Mouse (Mus musculus) neural tube, embryonic 15.5 days (tissue): Measurements from ENCODE around the gene Slc38a3. TPM values are rescaled to one million over a fixed set of nuclear protein-coding genes. Genes with fewer than 3 reads are reported as not detected.

Experiments used
- ATAC-seq: fragments of 200-750 bp; cut with Nextera tagmentation; 2 replicates; pipeline ENCODE4 v1.8.0; 2017; ENCODE audit warnings: mild to moderate bottlenecking, moderate TSS enrichment, moderate library complexity; ENCODE audit not compliant: low FRiP score
- H3K27ac ChIP-seq: fragments of 300-500 bp; sonication (generic); replicated peaks from 2 replicates; pipeline ENCODE4 v1.5.1; 2015; ENCODE audit warnings: mild to moderate bottlenecking, inconsistent platforms
- H3K27me3 ChIP-seq: fragments of 300-500 bp; sonication (generic); replicated peaks from 2 replicates; pipeline ENCODE4 v1.6.1; 2015; ENCODE audit warnings: inconsistent platforms
- H3K36me3 ChIP-seq: fragments of 300-500 bp; sonication (generic); 2 replicates; pipeline ENCODE4 v1.6.1; 2015; ENCODE audit warnings: inconsistent platforms
- H3K4me1 ChIP-seq: fragments of 300-500 bp; sonication (generic); 2 replicates; pipeline ENCODE4 v1.6.1; 2015; ENCODE audit warnings: inconsistent platforms
- H3K4me2 ChIP-seq: fragments of 300-500 bp; sonication (generic); 2 replicates; pipeline ENCODE4 v1.6.1; 2015; ENCODE audit warnings: inconsistent platforms, mild to moderate bottlenecking, moderate library complexity
- H3K4me3 ChIP-seq: fragments of 300-500 bp; sonication (generic); replicated peaks from 2 replicates; pipeline ENCODE4 v1.5.1; 2015; ENCODE audit warnings: mild to moderate bottlenecking, inconsistent platforms
- H3K9ac ChIP-seq: fragments of 300-500 bp; sonication (generic); replicated peaks from 2 replicates; pipeline ENCODE4 v1.6.1; 2015; ENCODE audit warnings: mild to moderate bottlenecking, inconsistent platforms
- H3K9me3 ChIP-seq: fragments of 300-500 bp; sonication (generic); replicated peaks from 2 replicates; pipeline ENCODE4 v1.6.1; 2016; ENCODE audit warnings: inconsistent platforms
- WGBS: fragments of 180-500 bp; shearing (Covaris S2); methylation state at CpG from one replicate; pipeline ENCODE4 v1.1.7; 2015; ENCODE audit warnings: mixed read lengths; 5-methylcytosine and 5-hydroxymethylcytosine counted together
- polyA plus RNA-seq: library from polyadenylated mRNA; unstranded; fragments of >200 nt; fragmentation: Nextera tagmentation; extraction: Ambion mirVana; gene quantifications from 2 replicates; pipeline ENCODE4 v1.2.1, GENCODE M21; 2015

Slc38a3 gene
- 35.1 and 35.4 TPM in 2 replicates for polyA plus RNA-seq

- no peak within 1 kb of the TSS for H3K4me3 ChIP-seq
- peaks cover 28% of the 10 kb centered on the region for H3K27me3 ChIP-seq
- peaks cover 26% of the 10 kb centered on the region for H3K4me1 ChIP-seq
- no peak within 1 kb of the TSS for H3K9ac ChIP-seq
- H3K36me3 ChIP-seq = no peaks in the 10 kb centered on the region
- WGBS = 88% methylated on average over 9 of the region's 9 CpGs
- no peaks in the 10 kb centered on the region for H3K9me3 ChIP-seq
- no peak within 1 kb of the TSS for H3K4me2 ChIP-seq
- no peak for ATAC-seq
- no peak within 1 kb of the TSS for H3K27ac ChIP-seq
These were observed at the start of gene Slc38a3 for GRCm38 (mm10) chr9:107669480-107669945. Slc38a3 (minus strand) TSS chr9:107669530.

GRCm38 (mm10) chr9:107716951-107717350 lies 47.6 kb upstream of the Slc38a3 start:
- no peak for ATAC-seq
- no peaks in the 10 kb centered on the region for H3K9me3 ChIP-seq
- WGBS = 53% methylated on average over 6 of the region's 6 CpGs
- H3K36me3 ChIP-seq = no peaks in the 10 kb centered on the region
- no peak overlapping the region for H3K27ac ChIP-seq
- no peak overlapping the region for H3K4me2 ChIP-seq
- H3K9ac ChIP-seq = no peak overlapping the region
- no peak overlapping the region for H3K4me3 ChIP-seq
- peaks cover 18% of the 10 kb centered on the region for H3K4me1 ChIP-seq
- H3K27me3 ChIP-seq = no peaks in the 10 kb centered on the region

GRCm38 (mm10) chr9:107715632-107716031 lies 46.3 kb upstream of the Slc38a3 start:
- Histone ChIP-seq H3K9ac (no peak overlapping the region), H3K36me3 (no peaks in the 10 kb centered on the region), H3K4me2 (no peak overlapping the region), H3K27ac (no peak overlapping the region), H3K4me3 (no peak overlapping the region), H3K9me3 (no peaks in the 10 kb centered on the region), H3K27me3 (no peaks in the 10 kb centered on the region), H3K4me1 (peaks cover 19% of the 10 kb centered on the region)
- no peak for ATAC-seq
- WGBS = 97% methylated on average over 2 of the region's 2 CpGs

GRCm38 (mm10) chr9:107714221-107714952 lies 45.1 kb upstream of the Slc38a3 start:
- Histone ChIP-seq H3K4me3 (no peak overlapping the region), H3K27me3 (no peaks in the 10 kb centered on the region), H3K9me3 (no peaks in the 10 kb centered on the region), H3K4me1 (peaks cover 32% of the 10 kb centered on the region), H3K4me2 (0 out of 2 replicates have a peak overlapping the region, but pooled peaks have one; percentile 5), H3K36me3 (no peaks in the 10 kb centered on the region), H3K27ac (peak overlapping the region; percentile 37), H3K9ac (no peak overlapping the region)
- 18% methylated on average over 12 of the region's 12 CpGs for WGBS
- ATAC-seq = no peak

- H3K27me3 ChIP-seq = no peaks in the 10 kb centered on the region
- no peaks in the 10 kb centered on the region for H3K9me3 ChIP-seq
- peak within 1 kb of the TSS; percentile 94 for H3K4me2 ChIP-seq
- H3K4me3 ChIP-seq = peak within 1 kb of the TSS; percentile 79
- under 1% methylated on average over 61 of the region's 86 CpGs for WGBS
- H3K36me3 ChIP-seq = no peaks in the 10 kb centered on the region
- H3K4me1 ChIP-seq = peaks cover 59% of the 10 kb centered on the region
- H3K27ac ChIP-seq = peak within 1 kb of the TSS; percentile 83
- peak within 1 kb of the TSS; percentile 79 for H3K9ac ChIP-seq
- ATAC-seq = peak; percentile 77
These were observed 40.6 kb upstream of the Slc38a3 start, which contains the start of gene Sema3f for GRCm38 (mm10) chr9:107709697-107710483. Sema3f (minus strand) TSS chr9:107710475.

GRCm38 (mm10) chr9:107709096-107709696 lies 39.9 kb upstream of the Slc38a3 start:
- no peaks in the 10 kb centered on the region for H3K27me3 ChIP-seq
- peak overlapping the region; percentile 83 for H3K27ac ChIP-seq
- WGBS = under 1% methylated on average over 43 of the region's 55 CpGs
- H3K36me3 ChIP-seq = no peaks in the 10 kb centered on the region
- peak overlapping the region; percentile 79 for H3K9ac ChIP-seq
- ATAC-seq = peak; percentile 4
- H3K4me3 ChIP-seq = peak overlapping the region; percentile 79
- H3K9me3 ChIP-seq = no peaks in the 10 kb centered on the region
- peak overlapping the region; percentile 94 for H3K4me2 ChIP-seq
- H3K4me1 ChIP-seq = peaks cover 54% of the 10 kb centered on the region

- H3K9me3 ChIP-seq = no peaks in the 10 kb centered on the region
- no peaks in the 10 kb centered on the region for H3K36me3 ChIP-seq
- peaks cover 55% of the 10 kb centered on the region for H3K4me1 ChIP-seq
- H3K9ac ChIP-seq = peak overlapping the region; percentile 79
- H3K27me3 ChIP-seq = no peaks in the 10 kb centered on the region
- H3K4me3 ChIP-seq = peak overlapping the region; percentile 79
- ATAC-seq = no peak
- 3% methylated on average over 21 of the region's 21 CpGs for WGBS
- H3K4me2 ChIP-seq = peak overlapping the region; percentile 94
- peak overlapping the region; percentile 83 for H3K27ac ChIP-seq
These were observed 39.2 kb upstream of the Slc38a3 start for GRCm38 (mm10) chr9:107708439-107709095.

GRCm38 (mm10) chr9:107707701-107708438 lies 38.5 kb upstream of the Slc38a3 start:
- Histone ChIP-seq H3K27ac (peak overlapping the region; percentile 83), H3K4me1 (peaks cover 62% of the 10 kb centered on the region), H3K36me3 (no peaks in the 10 kb centered on the region), H3K9ac (peak overlapping the region; percentile 79), H3K9me3 (no peaks in the 10 kb centered on the region), H3K4me2 (peak overlapping the region; percentile 94), H3K4me3 (peak overlapping the region; percentile 79), H3K27me3 (no peaks in the 10 kb centered on the region)
- ATAC-seq = peak; percentile 21
- WGBS = 1% methylated on average over 17 of the region's 17 CpGs

- no peak for ATAC-seq
- Histone ChIP-seq H3K36me3 (no peaks in the 10 kb centered on the region), H3K27me3 (no peaks in the 10 kb centered on the region), H3K4me1 (peaks cover 72% of the 10 kb centered on the region), H3K27ac (peak overlapping the region; percentile 83), H3K4me2 (peak overlapping the region; percentile 94), H3K9ac (peak overlapping the region; percentile 79), H3K9me3 (no peaks in the 10 kb centered on the region), H3K4me3 (peak overlapping the region; percentile 79)
- 3% methylated on average over 14 of the region's 14 CpGs for WGBS
These were observed 37.5 kb upstream of the Slc38a3 start for GRCm38 (mm10) chr9:107706781-107707211.

GRCm38 (mm10) chr9:107703337-107704122 lies 34.2 kb upstream of the Slc38a3 start:
- Histone ChIP-seq H3K9me3 (no peaks in the 10 kb centered on the region), H3K9ac (no peak overlapping the region), H3K4me2 (no peak overlapping the region), H3K4me3 (no peak overlapping the region), H3K4me1 (peaks cover 82% of the 10 kb centered on the region), H3K36me3 (no peaks in the 10 kb centered on the region), H3K27ac (no peak overlapping the region), H3K27me3 (no peaks in the 10 kb centered on the region)
- no peak for ATAC-seq
- WGBS = 56% methylated on average over 14 of the region's 14 CpGs
